Mouse (Mus musculus) megakaryocyte, embryonic 14.5 days (primary cell): ENCODE data around the gene Camk1.

Experiments used
- FLI1 ChIP-seq: IDR thresholded peaks from 2 replicates; pipeline ENCODE4 v1.6.1; 2012; ENCODE audit warnings: low read length, inconsistent platforms, mixed read lengths
- GATA1 ChIP-seq: IDR thresholded peaks from 3 replicates; pipeline ENCODE4 v1.6.1; 2012; ENCODE audit warnings: mixed read lengths, low read length, inconsistent platforms, borderline replicate concordance

GRCm38 (mm10) chr6:113284931-113285330 lies 58.9 kb downstream of the Camk1 start:
- TF ChIP-seq GATA1: no peak
- no peak for TF ChIP-seq FLI1
